In the genomic region with DNA sequence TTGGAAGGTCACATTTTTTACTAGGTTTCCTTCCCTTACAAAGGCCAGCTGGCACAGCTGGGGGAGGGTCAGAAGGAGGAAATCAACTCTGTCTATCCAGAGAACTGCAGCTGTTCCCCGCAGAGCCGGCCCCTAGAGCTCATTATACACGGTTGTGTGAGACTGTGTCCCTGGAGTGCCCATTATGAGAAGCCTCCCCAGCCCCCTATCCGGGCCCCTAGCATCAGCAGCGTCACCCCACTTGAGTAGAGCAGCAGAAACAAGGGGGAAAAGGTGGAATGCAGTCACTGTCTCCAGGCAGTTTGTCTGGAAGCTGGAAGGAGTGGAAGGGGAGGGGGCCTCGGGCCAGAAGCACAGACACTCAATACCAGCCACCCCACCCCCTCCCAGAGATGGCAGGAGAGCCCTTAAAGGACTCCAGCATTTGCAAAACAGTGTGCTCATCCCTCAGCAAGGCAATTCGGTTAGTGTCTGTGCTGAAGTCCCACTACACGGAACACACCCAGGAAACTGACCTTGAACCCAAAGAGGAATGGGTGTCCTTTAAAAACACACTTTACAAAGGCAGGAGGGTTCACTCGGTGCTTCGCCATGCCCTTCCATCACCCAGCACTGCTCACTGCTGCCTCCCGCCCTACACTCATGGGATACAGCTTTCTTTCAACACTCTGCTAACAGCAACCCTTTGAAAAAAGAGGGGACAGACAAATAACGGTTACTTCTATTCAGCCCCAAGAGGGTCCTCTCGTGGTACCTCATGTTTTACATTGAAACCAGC, we compare ENCODE assay signal across 8 mouse cellular contexts. TPM values are rescaled to one million over a fixed set of nuclear protein-coding genes. Genes with fewer than 3 reads are reported as not detected.
DNase-seq lines count a peak whose midpoint lies in the region; ATAC-seq and TF ChIP-seq lines count a peak whose summit lies in the region.

No protein-coding gene starts in this region.

- H3K27ac ChIP-seq in kidney, postnatal 0 days = 0 out of 2 replicates have a peak overlapping the region, but pooled peaks have one; percentile 8
- peak overlapping the region; percentile 78 for H3K27ac ChIP-seq in embryonic facial prominence, embryonic 12.5 days
- peak overlapping the region; percentile 83 for H3K27ac ChIP-seq in hindbrain, embryonic 13.5 days
- peak overlapping the region; percentile 97 for H3K27ac ChIP-seq in midbrain, embryonic 10.5 days (replicated peaks)

- TF ChIP-seq CTCF in kidney, postnatal 0 days (IDR thresholded peaks at IDR 0.05; ENCODE audit: low read depth) = no peak

- no peaks in the 10 kb centered on the region for H3K4me1 ChIP-seq in kidney, postnatal 0 days (replicated peaks; ENCODE audit: insufficient read depth, low read length)
- no peaks in the 10 kb centered on the region for H3K4me1 ChIP-seq in embryonic facial prominence, embryonic 12.5 days
- peaks cover 11% of the 10 kb centered on the region; the same call in 1 of the 2 replicates for H3K4me1 ChIP-seq in hindbrain, embryonic 13.5 days (replicated peaks)
- peaks cover 16% of the 10 kb centered on the region for H3K4me1 ChIP-seq in midbrain, embryonic 10.5 days

- H3K27me3 ChIP-seq in kidney, postnatal 0 days (ENCODE audit: insufficient read depth, low read length) = no peaks in the 10 kb centered on the region
- no peaks in the 10 kb centered on the region for H3K27me3 ChIP-seq in embryonic facial prominence, embryonic 12.5 days
- H3K27me3 ChIP-seq in hindbrain, embryonic 13.5 days = no peaks in the 10 kb centered on the region
- H3K27me3 ChIP-seq in midbrain, embryonic 10.5 days (ENCODE audit: low read depth, poor library complexity, severe bottlenecking) = no peaks in the 10 kb centered on the region

- no peaks in the 10 kb centered on the region for H3K36me3 ChIP-seq in kidney, postnatal 0 days (ENCODE audit: insufficient read depth, low read length)
- H3K36me3 ChIP-seq in embryonic facial prominence, embryonic 12.5 days = no peaks in the 10 kb centered on the region
- H3K36me3 ChIP-seq in hindbrain, embryonic 13.5 days = no peaks in the 10 kb centered on the region
- H3K36me3 ChIP-seq in midbrain, embryonic 10.5 days = 0 out of 2 replicates have a peak, but pooled peaks cover 4% of the 10 kb centered on the region

- 25% methylated on average over 13 of the region's 13 CpGs for WGBS in kidney, postnatal 0 days
- WGBS in embryonic facial prominence, embryonic 12.5 days = 26% methylated on average over 13 of the region's 13 CpGs
- WGBS in hindbrain, embryonic 13.5 days = 29% methylated on average over 13 of the region's 13 CpGs
- WGBS in midbrain, embryonic 10.5 days = 28% methylated on average over 13 of the region's 13 CpGs

- peak overlapping the region; percentile 51 for H3K4me3 ChIP-seq in kidney, postnatal 0 days (replicated peaks; ENCODE audit: low read depth, low read length)
- H3K4me3 ChIP-seq in embryonic facial prominence, embryonic 12.5 days = peak overlapping the region; percentile 59
- H3K4me3 ChIP-seq in hindbrain, embryonic 13.5 days = peak overlapping the region; percentile 61
- H3K4me3 ChIP-seq in midbrain, embryonic 10.5 days = peak overlapping the region; percentile 73

- peak overlapping the region; percentile 71 for H3K4me2 ChIP-seq in kidney, postnatal 0 days (ENCODE audit: low read length)
- peak overlapping the region; percentile 55 for H3K4me2 ChIP-seq in embryonic facial prominence, embryonic 12.5 days (replicated peaks)
- H3K4me2 ChIP-seq in hindbrain, embryonic 13.5 days = peak overlapping the region; percentile 68

- peak; percentile 73 for DNase-seq in kidney, postnatal 0 days (ENCODE audit: low spot score)
- DNase-seq in kidney, adult 11 months = no peak
- DNase-seq in midbrain, embryonic 10.5 days (ENCODE audit: low spot score) = peak; percentile 75
- no peak for DNase-seq in cerebellum, adult 9-10 months

- ATAC-seq in kidney, postnatal 0 days (replicated peaks; ENCODE audit: low FRiP score, low read depth) = peak; percentile 44; the same call in 1 of the 2 replicates
- peak; percentile 82 for ATAC-seq in embryonic facial prominence, embryonic 12.5 days (ENCODE audit: insufficient number of reproducible peaks, insufficient read depth, low FRiP score, low TSS enrichment)
- peak; percentile 64 for ATAC-seq in hindbrain, embryonic 13.5 days (ENCODE audit: low FRiP score)
- no peak for ATAC-seq in cerebellum, adult (ENCODE audit: insufficient number of reproducible peaks, low FRiP score, low TSS enrichment)
- ATAC-seq in megakaryocyte-erythroid progenitor cell, adult 5-6 weeks (replicated peaks; ENCODE audit: low FRiP score, low TSS enrichment, poor library complexity, severe bottlenecking) = no peak

- H3K9me3 ChIP-seq in kidney, postnatal 0 days (replicated peaks; ENCODE audit: low read length) = no peaks in the 10 kb centered on the region
- H3K9me3 ChIP-seq in embryonic facial prominence, embryonic 12.5 days = peaks cover 11% of the 10 kb centered on the region; the same call in 1 of the 2 replicates
- 0 out of 2 replicates have a peak, but pooled peaks cover 7% of the 10 kb centered on the region for H3K9me3 ChIP-seq in hindbrain, embryonic 13.5 days
- H3K9me3 ChIP-seq in midbrain, embryonic 10.5 days (replicated peaks) = peaks cover 41% of the 10 kb centered on the region

- H3K9ac ChIP-seq in kidney, postnatal 0 days (ENCODE audit: low read depth, low read length) = 0 out of 2 replicates have a peak overlapping the region, but pooled peaks have one; percentile 18
- peak overlapping the region; percentile 48 for H3K9ac ChIP-seq in embryonic facial prominence, embryonic 12.5 days
- peak overlapping the region; percentile 77 for H3K9ac ChIP-seq in hindbrain, embryonic 13.5 days

RNA-seq across cellular contexts. Expression of gene Peg12, which starts 1.9 kb away (rescaled TPM):
- polyA plus RNA-seq in kidney, postnatal 0 days (2015; fragmentation: Nextera tagmentation; extraction: Ambion mirVana) = 18.4 and 20.1 TPM in 2 replicates
- polyA plus RNA-seq in embryonic facial prominence, embryonic 12.5 days (2016; fragmentation: Nextera tagmentation; extraction: Ambion mirVana) = 44.0 and 44.7 TPM in 2 replicates
- 19.5 and 21.6 TPM in 2 replicates for polyA plus RNA-seq in hindbrain, embryonic 13.5 days (2015; fragmentation: Nextera tagmentation; extraction: Ambion mirVana)
- polyA plus RNA-seq in midbrain, embryonic 10.5 days (2016; fragmentation: Nextera tagmentation; extraction: Ambion mirVana) = 105 and 117 TPM in 2 replicates
- total RNA-seq in megakaryocyte-erythroid progenitor cell, adult 5-6 weeks (2014; fragmentation: Nextera tagmentation) = 2.0 and 3.8 TPM in 2 replicates
- 0.61 and 3.9 TPM in 2 replicates for total RNA-seq in megakaryocyte-erythroid progenitor cell, adult 5-6 weeks (2017)

RNA-seq across cellular contexts. Expression of gene Mkrn3, which starts 42.5 kb away (rescaled TPM):
- 3.6 and 4.2 TPM in 2 replicates for polyA plus RNA-seq in kidney, postnatal 0 days (2015; fragmentation: Nextera tagmentation; extraction: Ambion mirVana)
- 9.7 and 11.3 TPM in 2 replicates for polyA plus RNA-seq in embryonic facial prominence, embryonic 12.5 days (2016; fragmentation: Nextera tagmentation; extraction: Ambion mirVana)
- 19.4 and 21.1 TPM in 2 replicates for polyA plus RNA-seq in hindbrain, embryonic 13.5 days (2015; fragmentation: Nextera tagmentation; extraction: Ambion mirVana)
- polyA plus RNA-seq in midbrain, embryonic 10.5 days (2016; fragmentation: Nextera tagmentation; extraction: Ambion mirVana) = 18.4 and 21.2 TPM in 2 replicates
- total RNA-seq in megakaryocyte-erythroid progenitor cell, adult 5-6 weeks (2014; fragmentation: Nextera tagmentation) = 0.37 and 1.7 TPM in 2 replicates
- total RNA-seq in megakaryocyte-erythroid progenitor cell, adult 5-6 weeks (2017) = 0.34 and 0.70 TPM in 2 replicates

Comparison
In these comparisons a context has a peak if more than half of its experiments do, and no peak if none do; other contexts are left out.
1. DNase-seq: peak in kidney, postnatal 0 days (single experiment) and midbrain, embryonic 10.5 days (single experiment); none in kidney, adult 11 months (single experiment) and cerebellum, adult 9-10 months (single experiment).
2. ATAC-seq: peak in kidney, postnatal 0 days (single experiment), embryonic facial prominence, embryonic 12.5 days (single experiment) and hindbrain, embryonic 13.5 days (single experiment); none in cerebellum, adult (single experiment) and megakaryocyte-erythroid progenitor cell, adult 5-6 weeks (single experiment).
3. H3K27ac ChIP-seq: peak in every context shown above with its lines; median percentile 97 in midbrain, embryonic 10.5 days; 83 in hindbrain, embryonic 13.5 days; 78 in embryonic facial prominence, embryonic 12.5 days; 8 in kidney, postnatal 0 days.
4. H3K9ac ChIP-seq: peak in every context shown above with its lines; median percentile 77 in hindbrain, embryonic 13.5 days; 48 in embryonic facial prominence, embryonic 12.5 days; 18 in kidney, postnatal 0 days.
5. Peak in every context shown above with its lines, with median percentiles within 50 percentile points of each other: H3K4me2 ChIP-seq and H3K4me3 ChIP-seq.